Mouse (Mus musculus): ENCODE data around the gene Oxt.

DNA sequence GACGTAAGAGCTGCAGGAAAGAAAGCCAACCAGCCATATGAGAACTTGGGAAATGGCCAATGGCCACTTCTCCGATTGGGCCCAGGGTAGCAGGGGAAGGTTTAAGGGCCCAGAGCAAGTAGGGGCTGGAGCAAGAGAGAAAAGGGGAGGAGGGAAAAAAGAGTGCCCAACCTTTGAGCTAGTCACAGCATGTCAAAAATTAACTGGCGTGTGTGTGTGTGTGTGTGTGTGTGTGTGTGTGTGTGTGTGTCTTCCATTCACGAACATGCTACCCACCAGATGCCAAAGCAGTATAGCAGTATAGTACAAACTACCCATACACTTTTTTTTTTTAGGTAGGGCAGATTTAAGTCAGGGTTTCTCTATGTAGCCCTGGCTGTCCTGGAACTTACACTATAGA lies 7.1 kb upstream of the Oxt start:
- TF ChIP-seq CTCF (IDR thresholded peaks at IDR 0.05; ENCODE audit: borderline replicate concordance, insufficient read depth, low read depth, low read length) (no peak), POLR2A (IDR thresholded peaks at IDR 0.05; ENCODE audit: borderline replicate concordance, insufficient read depth, low read length) (no peak)
